Mouse (Mus musculus): ENCODE measurements around the gene Dmpk. TPM values are rescaled to one million over a fixed set of nuclear protein-coding genes. Genes with fewer than 3 reads are reported as not detected.

Gene Dmpk
- total and polyA plus RNA-seq, 3 experiments: 0.30 to 0.56 (median 0.36) TPM

GRCm38 (mm10) chr7:19049252-19049651 is 34.4 kb upstream of the Dmpk start:
- peaks cover 97 to 100% of the 10 kb centered on the region in 2 experiments for H3K36me3 ChIP-seq (replicated peaks in 1 of 2; ENCODE audit: control insufficient read depth in 1 of 2, insufficient read depth in 1 of 2, low read length in 1 of 2)

GRCm38 (mm10) chr7:19050172-19050571 is 33.5 kb upstream of the Dmpk start:
- DNase-seq (ENCODE audit: extremely low read depth): no peak
- Histone ChIP-seq H3K4me3 (replicated peaks in 1 of 3; ENCODE audit: low read depth in 2 of 3, low read length in 2 of 3, poor library complexity in 1 of 3) (no peak overlapping the region), H3K36me3 (replicated peaks in 1 of 2; ENCODE audit: control insufficient read depth in 1 of 2, insufficient read depth in 1 of 2, low read length in 1 of 2) (peaks cover 96 to 100% of the 10 kb centered on the region in 2 experiments), H3K27me3 (replicated peaks) (no peaks in the 10 kb centered on the region), H3K9ac (ENCODE audit: insufficient read depth, low read depth) (no peak overlapping the region), H3K9me3 (replicated peaks; ENCODE audit: low read length) (no peaks in the 10 kb centered on the region), H3K4me2 (ENCODE audit: insufficient read depth, low read depth, poor library complexity, severe bottlenecking) (no peak overlapping the region), H3K27ac (ENCODE audit: insufficient read depth, low read depth) (no peak overlapping the region), H3K4me1 (ENCODE audit: control insufficient read depth in 1 of 2, insufficient read depth in 2 of 2) (peaks cover 0 to 12% of the 10 kb centered on the region in 2 experiments; a peak in 1 of 4 replicates), H3K79me2 (replicated peaks; ENCODE audit: control insufficient read depth, extremely low read depth, insufficient read depth, poor library complexity, severe bottlenecking) (no peaks in the 10 kb centered on the region)
- TF ChIP-seq NRF1 (IDR thresholded peaks at IDR 0.05; ENCODE audit: low read depth, low read length) (no peak), MAX (IDR thresholded peaks at IDR 0.05; ENCODE audit: low read length) (no peak), IRF4 (IDR thresholded peaks at IDR 0.05; ENCODE audit: low read depth, low read length) (no peak), ZC3H11A (IDR thresholded peaks at IDR 0.05; ENCODE audit: low read depth, low read length) (no peak), HCFC1 (IDR thresholded peaks at IDR 0.05; ENCODE audit: low read depth, low read length) (no peak), BHLHE40 (IDR thresholded peaks at IDR 0.05; ENCODE audit: low read depth, low read length) (no peak), UBTF (IDR thresholded peaks at IDR 0.05; ENCODE audit: low read depth, low read length) (no peak), RAD21 (IDR thresholded peaks at IDR 0.05; ENCODE audit: low read depth, low read length) (no peak), CHD2 (IDR thresholded peaks at IDR 0.05; ENCODE audit: low read length) (no peak), POLR2A (IDR thresholded peaks at IDR 0.05; ENCODE audit: low read depth, low read length) (no peak), ETS1 (conservative IDR thresholded peaks at IDR 0.05; ENCODE audit: low read depth, low read length) (no peak)
- dilution Hi-C loops (cut with MboI; ENCODE audit: extremely low pct_ligation_motif_present, extremely low pct_unique_long_range_greater_than_20kb, low sequenced_read_pairs) (no loop called here), in situ Hi-C loops (cut with MboI; ENCODE audit: low pct_ligation_motif_present, low pct_unique_long_range_greater_than_20kb, low sequenced_read_pairs) (no loop called here)

More at GRCm38 (mm10) chr7:19049252-19049651, 34.4 kb upstream of the Dmpk start:
- H3K9me3 ChIP-seq (replicated peaks; ENCODE audit: low read length): no peaks in the 10 kb centered on the region
- H3K4me3 ChIP-seq (replicated peaks in 1 of 3; ENCODE audit: low read depth in 2 of 3, low read length in 2 of 3, poor library complexity in 1 of 3): no peak overlapping the region
- H3K9ac ChIP-seq (ENCODE audit: insufficient read depth, low read depth): no peak overlapping the region
- H3K27me3 ChIP-seq (replicated peaks): no peaks in the 10 kb centered on the region
- H3K4me1 ChIP-seq (ENCODE audit: control insufficient read depth in 1 of 2, insufficient read depth in 2 of 2): peaks cover 0 to 12% of the 10 kb centered on the region in 2 experiments; a peak in 1 of 4 replicates
- in situ Hi-C loops (cut with MboI; ENCODE audit: low pct_ligation_motif_present, low pct_unique_long_range_greater_than_20kb, low sequenced_read_pairs): no loop called here
- H3K27ac ChIP-seq (ENCODE audit: insufficient read depth, low read depth): no peak overlapping the region
- TF ChIP-seq KAT2A (IDR thresholded peaks at IDR 0.05; ENCODE audit: insufficient replicate concordance, low read length): no peak
- no peak for TF ChIP-seq IRF4 (IDR thresholded peaks at IDR 0.05; ENCODE audit: low read depth, low read length)
- TF ChIP-seq ETS1 (conservative IDR thresholded peaks at IDR 0.05; ENCODE audit: low read depth, low read length): no peak
- no peak for TF ChIP-seq MAX (IDR thresholded peaks at IDR 0.05; ENCODE audit: low read length)
- TF ChIP-seq SMC3 (IDR thresholded peaks at IDR 0.05; ENCODE audit: low read depth, low read length): no peak
- no peak for TF ChIP-seq JUN (IDR thresholded peaks at IDR 0.05; ENCODE audit: insufficient read depth, low read depth, low read length)
- DNase-seq (ENCODE audit: extremely low read depth): no peak
- no peak overlapping the region for H3K4me2 ChIP-seq (ENCODE audit: insufficient read depth, low read depth, poor library complexity, severe bottlenecking)
- no peaks in the 10 kb centered on the region for H3K79me2 ChIP-seq (replicated peaks; ENCODE audit: control insufficient read depth, extremely low read depth, insufficient read depth, poor library complexity, severe bottlenecking)
- dilution Hi-C loops (cut with MboI; ENCODE audit: extremely low pct_ligation_motif_present, extremely low pct_unique_long_range_greater_than_20kb, low sequenced_read_pairs): no loop called here

Measured in CH12.LX (cell line).